Mouse (Mus musculus) frontal cortex, postnatal 10 days (tissue): Measurements from ENCODE around the gene Ddt.
A peak's percentile ranks its signal among the peaks of the same experiment; 100 is the strongest.

Experiments used
- DNase-seq, 2 experiments: peaks; one replicate each; pipeline ENCODE4 v3.0.0; 2022; ENCODE audit warnings: low spot score in 2 of 2, mixed read lengths in 1 of 2

Gene Ddt

GRCm38 (mm10) chr10:75772795-75773664 lies at the start of gene Ddt:
Gene Ddt (minus strand): TSS chr10:75773414.
- DNase-seq: peak; percentile 73 to 76

GRCm38 (mm10) chr10:75822443-75822842 lies 49.2 kb upstream of the Ddt start, which contains the start of gene Gstt4:
Gene Gstt4 (minus strand): TSS chr10:75822543.
- DNase-seq: no peak

- no peak for DNase-seq
Measured at GRCm38 (mm10) chr10:75819882-75820281, 46.7 kb upstream of the Ddt start.

GRCm38 (mm10) chr10:75818641-75819040 lies 45.4 kb upstream of the Ddt start:
- no peak for DNase-seq

GRCm38 (mm10) chr10:75804217-75804616 lies 31.0 kb upstream of the Ddt start:
- no peak for DNase-seq

GRCm38 (mm10) chr10:75798176-75798696 lies 25.0 kb upstream of the Ddt start, which contains the start of gene Gstt1:
Gene Gstt1 (minus strand): TSS chr10:75798584.
- no peak for DNase-seq

GRCm38 (mm10) chr10:75797619-75798175 lies 24.5 kb upstream of the Ddt start:
- DNase-seq: no peak

- no peak for DNase-seq
Measured at GRCm38 (mm10) chr10:75796731-75797516, 23.7 kb upstream of the Ddt start.

- no peak for DNase-seq
Measured at GRCm38 (mm10) chr10:75794880-75795279, 21.7 kb upstream of the Ddt start.

GRCm38 (mm10) chr10:75790773-75791172 lies 17.6 kb upstream of the Ddt start:
- no peak for DNase-seq

GRCm38 (mm10) chr10:75789841-75790240 lies 16.6 kb upstream of the Ddt start:
- no peak for DNase-seq

GRCm38 (mm10) chr10:75789081-75789735 lies 16.0 kb upstream of the Ddt start:
- DNase-seq: no peak

GRCm38 (mm10) chr10:75788277-75788676 lies 15.1 kb upstream of the Ddt start:
- no peak for DNase-seq

GRCm38 (mm10) chr10:75785442-75785841 lies 12.2 kb upstream of the Ddt start:
- no peak for DNase-seq

GRCm38 (mm10) chr10:75780769-75781578 lies 7.8 kb upstream of the Ddt start, which contains the start of the genes Gm20441 and Gstt3:
Gene Gm20441 (minus strand): TSS chr10:75780954.
Gene Gstt3 (minus strand): TSS chr10:75781414.
- peak in 1 of 2 experiments; percentile 16 for DNase-seq

GRCm38 (mm10) chr10:75779206-75780174 lies 6.3 kb upstream of the Ddt start:
- DNase-seq: no peak

- DNase-seq: no peak
Measured at GRCm38 (mm10) chr10:75777885-75778284, 4.7 kb upstream of the Ddt start.

- DNase-seq: no peak
Measured at GRCm38 (mm10) chr10:75776562-75776961, 3.3 kb upstream of the Ddt start.

- DNase-seq: no peak
Measured at GRCm38 (mm10) chr10:75774587-75774986, 1.4 kb upstream of the Ddt start.
